Mouse (Mus musculus) neural tube, embryonic 15.5 days (tissue): Measurements from ENCODE around the gene Hoxa6. TPM values are rescaled to one million over a fixed set of nuclear protein-coding genes. Genes with fewer than 3 reads are reported as not detected.

Experiments used
- ATAC-seq: fragments of 200-750 bp; cut with Nextera tagmentation; 2 replicates; pipeline ENCODE4 v1.8.0; 2017; ENCODE audit warnings: mild to moderate bottlenecking, moderate TSS enrichment, moderate library complexity; ENCODE audit not compliant: low FRiP score
- H3K27ac ChIP-seq: fragments of 300-500 bp; sonication (generic); replicated peaks from 2 replicates; pipeline ENCODE4 v1.5.1; 2015; ENCODE audit warnings: mild to moderate bottlenecking, inconsistent platforms
- H3K27me3 ChIP-seq: fragments of 300-500 bp; sonication (generic); replicated peaks from 2 replicates; pipeline ENCODE4 v1.6.1; 2015; ENCODE audit warnings: inconsistent platforms
- H3K36me3 ChIP-seq: fragments of 300-500 bp; sonication (generic); 2 replicates; pipeline ENCODE4 v1.6.1; 2015; ENCODE audit warnings: inconsistent platforms
- H3K4me1 ChIP-seq: fragments of 300-500 bp; sonication (generic); 2 replicates; pipeline ENCODE4 v1.6.1; 2015; ENCODE audit warnings: inconsistent platforms
- H3K4me2 ChIP-seq: fragments of 300-500 bp; sonication (generic); 2 replicates; pipeline ENCODE4 v1.6.1; 2015; ENCODE audit warnings: inconsistent platforms, mild to moderate bottlenecking, moderate library complexity
- H3K4me3 ChIP-seq: fragments of 300-500 bp; sonication (generic); replicated peaks from 2 replicates; pipeline ENCODE4 v1.5.1; 2015; ENCODE audit warnings: mild to moderate bottlenecking, inconsistent platforms
- H3K9ac ChIP-seq: fragments of 300-500 bp; sonication (generic); replicated peaks from 2 replicates; pipeline ENCODE4 v1.6.1; 2015; ENCODE audit warnings: mild to moderate bottlenecking, inconsistent platforms
- H3K9me3 ChIP-seq: fragments of 300-500 bp; sonication (generic); replicated peaks from 2 replicates; pipeline ENCODE4 v1.6.1; 2016; ENCODE audit warnings: inconsistent platforms
- WGBS: fragments of 180-500 bp; shearing (Covaris S2); methylation state at CpG from one replicate; pipeline ENCODE4 v1.1.7; 2015; ENCODE audit warnings: mixed read lengths; 5-methylcytosine and 5-hydroxymethylcytosine counted together
- polyA plus RNA-seq: library from polyadenylated mRNA; unstranded; fragments of >200 nt; fragmentation: Nextera tagmentation; extraction: Ambion mirVana; gene quantifications from 2 replicates; pipeline ENCODE4 v1.2.1, GENCODE M21; 2015

The Hoxa6 gene
- polyA plus RNA-seq, 1 experiment from 2014 or later: 15.0 TPM

DNA sequence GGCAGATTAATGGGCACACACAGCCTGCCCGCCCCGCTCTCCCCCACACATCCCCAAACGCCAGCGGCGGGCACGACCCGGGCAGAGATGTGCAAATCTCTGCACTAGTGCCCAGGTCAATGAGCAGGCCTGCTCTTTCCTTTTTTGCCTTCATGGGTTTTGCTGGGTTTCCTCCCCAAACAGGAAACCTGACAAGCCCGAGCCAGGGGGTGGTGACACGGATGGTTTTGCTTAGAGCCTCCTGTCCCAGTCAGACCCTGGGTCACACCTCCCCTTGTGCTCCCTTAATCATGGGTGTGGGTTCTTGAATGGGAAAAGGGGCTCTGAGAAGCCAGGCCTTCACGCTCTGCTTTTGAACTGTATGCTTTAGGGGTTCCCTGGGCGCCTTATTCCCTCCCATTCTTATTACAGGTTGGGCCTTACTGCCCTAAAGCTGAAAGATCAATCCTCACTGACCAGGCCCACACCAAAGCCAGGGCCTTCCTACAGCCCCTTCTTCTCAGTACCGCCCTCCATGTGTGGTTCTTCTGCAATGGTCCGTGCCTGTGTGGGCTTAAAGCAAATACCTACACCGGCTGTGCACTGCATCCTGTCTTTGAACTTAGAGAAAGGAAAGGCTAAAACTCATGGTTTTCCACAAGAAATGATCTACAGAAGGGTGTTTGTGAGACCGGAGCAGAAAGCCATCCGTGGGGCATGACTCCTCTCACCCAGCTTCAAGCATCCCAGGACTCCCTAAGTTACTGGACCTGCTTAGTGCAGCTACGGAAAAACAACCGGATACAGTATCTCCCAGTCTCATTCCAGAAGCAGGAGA lies 554 bp upstream of the Hoxa6 start:
- H3K4me3 ChIP-seq: peak overlapping the region; percentile 81
- H3K9me3 ChIP-seq: no peaks in the 10 kb centered on the region
- peak overlapping the region; percentile 63 for H3K9ac ChIP-seq
- H3K4me2 ChIP-seq: peak overlapping the region; percentile 85
- H3K27ac ChIP-seq: peak overlapping the region; percentile 89
- no peaks in the 10 kb centered on the region for H3K27me3 ChIP-seq
- 0 out of 2 replicates have a peak, but pooled peaks cover 3% of the 10 kb centered on the region for H3K36me3 ChIP-seq
- ATAC-seq: no peak; the same call in 1 of the 2 replicates
- WGBS: 3% methylated on average over 18 of the region's 18 CpGs
- peaks cover 68% of the 10 kb centered on the region for H3K4me1 ChIP-seq

DNA sequence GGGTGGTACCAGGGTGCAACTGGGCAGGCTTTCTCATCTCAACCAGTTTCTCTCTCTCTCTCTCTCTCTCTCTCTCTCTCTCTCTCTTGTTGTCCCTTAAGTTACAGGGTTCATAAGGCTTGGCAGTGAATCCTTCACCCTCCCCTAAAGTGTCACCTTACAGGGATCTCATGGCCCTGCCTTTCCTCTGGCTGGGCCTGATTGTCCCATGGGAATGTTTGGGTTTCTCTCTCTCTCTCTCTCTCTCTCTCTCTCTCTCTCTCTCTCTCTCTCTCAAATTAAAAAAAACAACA lies 892 bp downstream of the Hoxa6 start:
- Histone ChIP-seq H3K9ac (peak overlapping the region; percentile 32), H3K4me1 (peaks cover 78% of the 10 kb centered on the region), H3K4me3 (peak overlapping the region; percentile 81), H3K9me3 (no peaks in the 10 kb centered on the region), H3K27ac (peak overlapping the region; percentile 79), H3K27me3 (no peaks in the 10 kb centered on the region), H3K36me3 (0 out of 2 replicates have a peak, but pooled peaks cover 4% of the 10 kb centered on the region), H3K4me2 (peak overlapping the region; percentile 85)
- ATAC-seq: no peak

DNA sequence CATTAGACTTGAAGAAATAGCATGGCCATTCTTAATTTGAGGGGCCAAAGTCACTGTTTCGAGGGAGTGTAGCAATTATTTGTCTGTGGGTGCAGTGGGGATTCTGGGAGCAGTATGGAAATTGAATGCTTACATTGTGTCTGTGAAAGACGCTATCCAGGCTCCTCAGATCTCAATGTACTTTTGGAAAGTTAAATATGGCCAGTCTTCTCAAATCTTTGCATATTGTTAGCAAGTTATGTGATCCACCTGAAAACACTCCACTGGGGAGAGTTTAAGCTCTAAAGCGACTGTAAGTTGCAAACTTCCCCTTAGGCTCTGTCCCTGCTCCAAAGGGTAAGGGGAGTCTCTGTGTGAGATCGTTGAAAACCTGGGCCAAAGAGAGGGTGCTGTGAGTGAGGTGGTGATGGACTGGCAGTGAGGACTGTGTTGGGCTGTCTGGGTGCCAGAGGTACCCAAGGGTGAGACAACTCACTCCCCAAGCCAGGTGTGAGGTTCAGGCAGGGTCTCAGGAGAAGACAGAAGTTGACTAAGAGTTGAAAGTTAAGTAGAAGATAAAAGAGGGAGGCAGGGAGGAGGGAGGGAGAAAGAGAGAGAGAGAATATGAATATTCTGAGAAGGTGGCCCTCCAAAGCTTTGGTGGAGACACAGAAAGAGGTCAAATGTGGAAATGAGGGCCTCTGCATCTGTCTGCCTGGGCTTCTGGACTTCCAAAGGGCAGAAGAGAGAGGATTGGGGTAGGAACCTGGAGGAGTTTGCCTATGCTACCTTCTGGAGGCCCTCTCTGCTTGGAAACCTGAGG lies 1.4 kb downstream of the Hoxa6 start:
- Histone ChIP-seq H3K36me3 (peaks cover 8% of the 10 kb centered on the region; the same call in 1 of the 2 replicates), H3K9ac (peak overlapping the region; percentile 32), H3K27me3 (no peaks in the 10 kb centered on the region), H3K4me3 (peak overlapping the region; percentile 81), H3K27ac (peak overlapping the region; percentile 79), H3K4me1 (peaks cover 82% of the 10 kb centered on the region), H3K4me2 (peak overlapping the region; percentile 85), H3K9me3 (no peaks in the 10 kb centered on the region)
- WGBS: 10% methylated on average over 4 of the region's 4 CpGs
- ATAC-seq: no peak

DNA sequence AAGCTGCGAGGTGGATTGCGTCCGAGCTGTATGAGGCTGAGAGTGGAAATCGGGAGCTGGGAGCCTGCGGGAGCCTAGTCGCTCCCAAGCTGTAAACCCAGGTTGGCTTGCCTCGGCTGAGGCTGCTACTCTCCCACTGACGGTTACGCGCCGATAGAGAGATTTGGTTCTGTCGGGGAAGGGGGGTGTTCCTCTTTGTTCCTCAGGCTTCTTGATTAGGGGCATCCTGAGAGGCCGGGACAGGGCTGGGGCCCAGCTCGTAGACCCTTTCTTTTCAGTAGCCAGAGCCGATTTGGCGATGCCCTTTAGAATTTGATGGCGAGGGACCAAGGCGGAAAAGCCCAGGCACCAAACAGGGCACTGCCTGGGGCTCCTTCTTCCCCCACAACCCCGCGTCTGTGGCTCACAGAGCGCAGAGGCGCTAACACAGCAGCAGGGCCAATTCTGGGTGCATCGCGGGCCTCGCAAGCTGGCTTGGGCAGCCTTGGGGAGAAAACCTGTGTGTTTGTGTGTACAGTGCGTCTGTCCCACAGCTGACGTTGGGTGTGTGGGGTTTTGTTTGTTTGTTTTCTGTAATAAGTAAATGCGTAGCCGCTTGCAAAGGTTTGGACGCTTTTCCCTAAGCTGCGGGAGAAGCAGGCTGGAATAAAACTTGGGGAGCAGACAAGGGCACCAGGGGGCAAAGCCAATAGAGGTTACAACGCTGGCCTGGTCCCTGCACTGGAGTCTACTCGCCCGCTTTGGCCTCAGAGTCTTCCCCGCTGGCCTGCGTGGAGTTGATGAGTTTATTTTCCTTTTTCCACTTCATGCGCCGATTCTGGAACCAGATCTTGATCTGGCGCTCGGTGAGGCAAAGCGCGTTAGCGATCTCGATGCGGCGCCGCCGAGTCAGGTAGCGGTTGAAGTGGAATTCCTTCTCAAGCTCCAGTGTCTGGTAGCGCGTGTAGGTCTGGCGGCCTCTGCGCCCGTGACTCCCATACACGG lies 2.6 kb downstream of the Hoxa6 start:
- H3K4me1 ChIP-seq: peaks cover 91% of the 10 kb centered on the region
- no peaks in the 10 kb centered on the region for H3K27me3 ChIP-seq
- H3K4me2 ChIP-seq: peak overlapping the region; percentile 85
- no peak for ATAC-seq
- no peaks in the 10 kb centered on the region for H3K9me3 ChIP-seq
- H3K27ac ChIP-seq: peak overlapping the region; percentile 79
- H3K36me3 ChIP-seq: peaks cover 11% of the 10 kb centered on the region; the same call in 1 of the 2 replicates
- peak overlapping the region; percentile 36 for H3K9ac ChIP-seq
- H3K4me3 ChIP-seq: peak overlapping the region; percentile 81
- WGBS: 5% methylated on average over 55 of the region's 55 CpGs

DNA sequence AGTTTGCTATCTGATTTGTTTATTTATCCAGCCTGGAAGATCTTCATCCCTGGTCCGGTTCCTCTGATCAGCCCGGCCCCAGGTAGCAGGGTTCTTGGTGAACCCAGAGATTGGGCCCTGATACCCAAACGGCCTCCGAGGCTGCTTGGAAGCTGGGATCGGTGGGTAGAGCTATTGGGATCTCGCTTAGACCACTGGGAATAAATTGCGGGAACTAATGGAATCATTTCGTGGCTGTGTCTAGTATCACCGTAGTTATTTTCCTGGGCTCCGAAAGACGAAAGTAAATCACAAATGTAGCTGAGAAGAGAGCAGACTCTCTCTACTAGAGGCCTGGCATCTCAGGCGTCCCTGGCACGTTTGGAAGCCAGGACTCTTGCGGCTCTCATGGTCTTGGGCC lies 3.3 kb downstream of the Hoxa6 start:
- Histone ChIP-seq H3K9me3 (no peaks in the 10 kb centered on the region), H3K36me3 (peaks cover 11% of the 10 kb centered on the region; the same call in 1 of the 2 replicates), H3K27me3 (no peaks in the 10 kb centered on the region), H3K4me3 (peak overlapping the region; percentile 81), H3K4me2 (peak overlapping the region; percentile 85), H3K9ac (peak overlapping the region; percentile 36), H3K27ac (peak overlapping the region; percentile 79), H3K4me1 (peaks cover 97% of the 10 kb centered on the region)
- 11% methylated on average over 14 of the region's 14 CpGs for WGBS
- no peak for ATAC-seq

DNA sequence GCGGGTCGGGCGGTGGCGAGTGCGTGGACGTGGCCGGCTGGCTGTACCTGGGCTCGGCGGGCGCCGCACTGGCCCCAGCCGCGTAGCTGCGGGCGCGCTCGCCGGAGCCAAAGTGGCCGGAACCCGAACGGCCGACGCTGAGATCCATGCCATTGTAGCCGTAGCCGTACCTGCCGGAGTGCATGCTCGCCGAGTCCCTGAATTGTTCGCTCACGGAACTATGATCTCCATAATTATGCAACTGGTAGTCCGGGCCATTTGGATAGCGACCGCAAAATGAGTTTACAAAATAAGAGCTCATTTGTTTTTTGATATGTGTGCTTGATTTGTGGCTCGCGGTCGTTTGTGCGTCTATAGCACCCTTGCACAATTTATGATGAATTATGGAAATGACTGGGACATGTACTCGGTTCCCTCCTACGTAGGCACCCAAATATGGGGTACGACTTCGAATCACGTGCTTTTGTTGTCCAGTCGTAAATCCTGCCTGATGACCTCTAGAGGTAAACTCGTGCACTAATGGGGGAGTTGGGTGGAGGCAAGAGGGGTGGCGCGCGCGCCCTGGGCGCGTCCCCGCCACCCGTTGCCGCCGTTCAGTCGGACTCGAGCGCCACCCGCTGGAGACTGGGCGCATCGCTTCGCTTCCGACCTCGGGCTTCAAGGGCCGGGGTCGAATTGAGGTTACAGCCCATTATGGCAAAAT lies 4.3 kb downstream of the Hoxa6 start, which contains the start of gene Hoxa5:
TSS of gene Hoxa5 (minus strand) at position 538 of the 703 bp plus-strand sequence.
- H3K4me3 ChIP-seq: peak within 1 kb of the TSS; percentile 81
- H3K9me3 ChIP-seq: no peaks in the 10 kb centered on the region
- H3K9ac ChIP-seq: peak within 1 kb of the TSS; percentile 70
- under 1% methylated on average over 65 of the region's 65 CpGs for WGBS
- peak; percentile 45; the same call in 1 of the 2 replicates for ATAC-seq
- H3K27me3 ChIP-seq: no peaks in the 10 kb centered on the region
- peaks cover 11% of the 10 kb centered on the region; the same call in 1 of the 2 replicates for H3K36me3 ChIP-seq
- peaks cover 94% of the 10 kb centered on the region for H3K4me1 ChIP-seq
- H3K4me2 ChIP-seq: peak within 1 kb of the TSS; percentile 85
- peak within 1 kb of the TSS; percentile 79 for H3K27ac ChIP-seq

DNA sequence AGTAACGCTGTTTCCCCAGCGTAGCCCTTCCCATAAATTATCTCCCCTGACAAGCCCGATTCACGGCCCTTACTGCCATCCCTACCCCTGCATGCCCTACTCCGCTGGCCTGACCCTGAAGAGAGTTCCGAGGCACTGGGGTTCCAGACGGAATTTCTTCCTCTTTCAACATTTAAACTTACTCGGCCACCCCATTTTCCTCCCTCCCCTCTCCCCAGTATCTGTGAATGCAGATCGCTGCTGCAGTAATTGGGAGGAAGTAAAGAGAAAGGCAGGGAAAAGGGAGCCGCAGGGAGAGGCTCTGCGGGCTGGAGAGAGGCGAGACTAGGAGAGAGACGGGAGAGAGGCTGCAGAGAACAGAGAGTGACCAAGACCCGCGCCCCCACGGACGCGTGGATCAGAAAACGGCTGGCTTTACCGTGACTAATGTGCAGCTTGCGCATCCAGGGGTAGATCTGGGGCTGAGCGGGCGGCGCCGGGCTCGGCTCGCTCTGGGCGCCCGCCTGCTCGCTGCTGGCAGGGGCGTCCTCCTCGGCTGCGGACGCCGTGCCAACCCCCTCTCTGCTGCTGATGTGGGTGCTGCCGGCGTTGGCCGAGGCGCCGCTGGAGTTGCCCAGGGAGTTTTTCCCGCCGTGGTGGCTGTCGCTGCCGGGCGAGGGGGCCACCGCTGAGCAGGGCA lies 5.0 kb downstream of the Hoxa6 start:
- Histone ChIP-seq H3K4me2 (peak overlapping the region; percentile 85), H3K27me3 (no peaks in the 10 kb centered on the region), H3K9me3 (no peaks in the 10 kb centered on the region), H3K9ac (peak overlapping the region; percentile 70), H3K4me3 (peak overlapping the region; percentile 81), H3K36me3 (peaks cover 11% of the 10 kb centered on the region; the same call in 1 of the 2 replicates), H3K4me1 (peaks cover 87% of the 10 kb centered on the region), H3K27ac (peak overlapping the region; percentile 79)
- no peak for ATAC-seq
- WGBS: 3% methylated on average over 46 of the region's 46 CpGs

DNA sequence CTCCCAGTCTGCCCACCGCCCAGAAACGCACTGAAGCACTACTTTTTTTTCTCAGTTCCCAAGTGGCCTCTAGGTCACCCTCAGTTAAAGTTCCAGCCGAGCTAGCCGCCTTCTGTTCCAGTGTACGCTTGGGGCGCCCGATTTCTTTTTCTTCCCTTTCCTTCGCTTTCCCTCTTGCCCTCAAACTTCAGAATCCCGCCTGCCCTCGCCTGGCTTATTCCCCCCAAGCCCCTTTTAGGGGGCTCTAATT lies 5.5 kb downstream of the Hoxa6 start:
- peak overlapping the region; percentile 81 for H3K4me3 ChIP-seq
- peak overlapping the region; percentile 79 for H3K27ac ChIP-seq
- peaks cover 11% of the 10 kb centered on the region; the same call in 1 of the 2 replicates for H3K36me3 ChIP-seq
- peak overlapping the region; percentile 70 for H3K9ac ChIP-seq
- peak overlapping the region; percentile 85 for H3K4me2 ChIP-seq
- H3K9me3 ChIP-seq: no peaks in the 10 kb centered on the region
- WGBS: 7% methylated on average over 10 of the region's 10 CpGs
- no peak for ATAC-seq
- H3K27me3 ChIP-seq: no peaks in the 10 kb centered on the region
- H3K4me1 ChIP-seq: peaks cover 84% of the 10 kb centered on the region

DNA sequence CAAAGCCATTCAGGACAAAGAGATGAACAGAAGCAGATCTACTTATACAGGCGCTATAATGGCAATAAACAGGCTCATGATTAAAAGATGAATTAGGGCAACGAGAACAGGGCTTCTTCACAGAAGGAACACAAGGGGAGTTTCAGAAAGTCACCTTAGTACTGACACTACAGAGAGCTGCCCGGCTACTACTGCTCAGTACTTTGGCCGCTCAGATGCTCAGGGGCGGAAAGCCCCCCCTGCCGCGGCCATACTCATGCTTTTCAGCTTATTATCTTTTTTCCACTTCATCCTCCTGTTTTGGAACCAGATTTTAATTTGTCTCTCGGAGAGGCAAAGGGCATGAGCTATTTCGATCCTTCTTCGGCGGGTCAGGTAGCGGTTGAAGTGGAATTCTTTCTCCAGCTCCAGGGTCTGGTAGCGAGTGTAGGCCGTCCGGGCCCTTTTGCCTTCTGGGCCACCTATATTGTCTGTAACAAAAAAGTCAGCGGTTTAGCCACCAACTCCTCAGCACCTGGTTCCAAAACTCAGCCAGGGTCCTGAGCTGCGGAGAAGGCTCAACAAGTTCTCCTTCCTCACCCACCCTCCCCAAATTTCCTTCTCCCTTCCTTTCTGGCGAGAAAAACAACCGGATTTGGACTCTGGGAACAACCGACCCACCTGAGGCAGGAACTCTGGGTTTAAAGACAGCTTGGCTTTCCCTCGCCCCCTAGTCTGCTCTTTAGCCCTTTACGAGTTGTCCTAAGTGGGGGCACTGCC lies 6.0 kb downstream of the Hoxa6 start:
- no peak for ATAC-seq

DNA sequence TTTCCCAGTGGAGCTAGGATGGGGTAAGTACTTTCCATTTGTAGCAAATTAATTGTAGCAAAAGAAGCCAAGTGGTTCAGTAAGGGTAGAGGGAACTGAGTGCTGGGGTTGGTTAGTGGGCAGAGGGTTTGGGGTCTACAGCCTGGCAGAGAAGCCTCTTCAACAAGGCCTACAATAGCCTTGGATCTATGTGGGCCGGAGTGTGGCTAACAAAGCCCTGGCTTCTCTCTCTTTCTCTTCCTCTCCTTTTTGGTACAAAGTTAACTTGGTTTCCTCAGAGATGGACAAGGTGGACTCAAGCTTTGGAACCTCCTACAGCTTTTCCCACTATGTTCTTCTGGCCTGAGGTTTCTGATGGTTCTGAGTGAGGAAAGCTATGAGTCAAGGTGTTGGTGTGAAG lies 7.3 kb downstream of the Hoxa6 start:
- Histone ChIP-seq H3K4me2 (peak overlapping the region; percentile 85), H3K9ac (peak overlapping the region; percentile 34), H3K27ac (peak overlapping the region; percentile 76), H3K4me1 (peaks cover 84% of the 10 kb centered on the region), H3K4me3 (0 out of 2 replicates have a peak overlapping the region, but pooled peaks have one; percentile 3), H3K27me3 (no peaks in the 10 kb centered on the region), H3K36me3 (peaks cover 11% of the 10 kb centered on the region; the same call in 1 of the 2 replicates), H3K9me3 (no peaks in the 10 kb centered on the region)
- ATAC-seq: no peak
- 15% methylated on average over 1 of the region's 1 CpGs for WGBS

More for the DNA sequence above, 6.0 kb downstream of the Hoxa6 start:
- peaks cover 11% of the 10 kb centered on the region; the same call in 1 of the 2 replicates for H3K36me3 ChIP-seq
- H3K27me3 ChIP-seq: no peaks in the 10 kb centered on the region
- 15% methylated on average over 22 of the region's 22 CpGs for WGBS
- peak overlapping the region; percentile 70 for H3K9ac ChIP-seq
- H3K4me1 ChIP-seq: peaks cover 84% of the 10 kb centered on the region
- peak overlapping the region; percentile 85 for H3K4me2 ChIP-seq
- no peaks in the 10 kb centered on the region for H3K9me3 ChIP-seq
- H3K4me3 ChIP-seq: peak overlapping the region; percentile 81
- peak overlapping the region; percentile 79 for H3K27ac ChIP-seq
